Mouse (Mus musculus) MEL (cell line): ENCODE measurements around the gene Aff3.

Source experiments
- CTCF ChIP-seq, 3 experiments: IDR thresholded peaks in 2 of 3; conservative IDR thresholded peaks in 1 of 3; 2 replicates each; pipeline ENCODE4 v1.5.1; 2011 to 2012; ENCODE audit warnings: low read length in 3 of 3, low read depth in 2 of 3, mild to moderate bottlenecking in 2 of 3, improper control_type of control experiment in 1 of 3, inconsistent platforms in 1 of 3, mixed read lengths in 1 of 3, moderate library complexity in 1 of 3; ENCODE audit not compliant: control insufficient read depth in 1 of 3, insufficient read depth in 1 of 3, poor library complexity in 1 of 3, severe bottlenecking in 1 of 3
- MAFK ChIP-seq: IDR thresholded peaks from 2 replicates; pipeline ENCODE4 v1.6.1; 2011; ENCODE audit warnings: low read depth, mild to moderate bottlenecking, low read length, improper control_type of control experiment, borderline replicate concordance
- MYC ChIP-seq: IDR thresholded peaks from 2 replicates; pipeline ENCODE4 v1.6.1; 2011; ENCODE audit warnings: low read depth, mild to moderate bottlenecking, low read length, improper control_type of control experiment, moderate library complexity
- POLR2A ChIP-seq, 2 experiments: IDR thresholded peaks; 2 replicates each; pipeline ENCODE4 v1.6.1; 2011 to 2012; ENCODE audit warnings: low read length in 2 of 2, mild to moderate bottlenecking in 2 of 2, control low read depth in 1 of 2, improper control_type of control experiment in 1 of 2, low read depth in 1 of 2, moderate library complexity in 1 of 2; ENCODE audit not compliant: control insufficient read depth in 1 of 2, insufficient read depth in 1 of 2, poor library complexity in 1 of 2

DNA sequence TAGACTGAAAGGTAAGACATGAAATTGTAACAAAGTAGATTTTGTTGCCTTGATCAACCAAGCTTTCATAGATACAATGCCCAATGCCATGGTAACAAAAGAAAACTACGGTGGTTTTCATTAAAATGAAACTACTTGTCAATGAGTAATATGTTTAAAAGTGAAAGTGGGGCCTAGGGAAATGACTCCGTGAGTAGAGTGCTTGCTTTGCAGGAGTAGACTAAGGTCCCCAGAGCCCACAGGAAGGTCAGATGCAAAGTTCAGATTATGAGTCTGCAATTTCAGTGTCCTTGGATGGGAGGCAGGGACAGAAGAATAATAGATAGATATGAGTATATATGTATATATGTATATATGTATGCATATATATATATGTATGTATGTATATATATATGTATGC lies 84.2 kb downstream of the Aff3 start:
- TF ChIP-seq POLR2A (IDR thresholded peaks at IDR 0.05; ENCODE audit: control insufficient read depth in 1 of 2, insufficient read depth in 1 of 2, low read depth in 1 of 2, low read length in 2 of 2, poor library complexity in 1 of 2), result no peak
- no peak for TF ChIP-seq CTCF (IDR thresholded peaks at IDR 0.05 in 2 of 3, conservative IDR thresholded peaks at IDR 0.05 in 1 of 3; ENCODE audit: control insufficient read depth in 1 of 3, insufficient read depth in 1 of 3, low read depth in 2 of 3, low read length in 3 of 3, poor library complexity in 1 of 3, severe bottlenecking in 1 of 3)
- no peak for TF ChIP-seq MAFK
- no peak for TF ChIP-seq MYC
